Mouse (Mus musculus): ENCODE measurements around the gene Hormad2. TPM values are rescaled to one million over a fixed set of nuclear protein-coding genes. Genes with fewer than 3 reads are reported as not detected.
A peak's percentile ranks its signal among the peaks of the same experiment; 100 is the strongest.

The Hormad2 gene
- total and polyA plus RNA-seq, 3 experiments = not detected

- no peak for TF ChIP-seq IRF4 (IDR thresholded peaks at IDR 0.05; ENCODE audit: low read depth, low read length)
- TF ChIP-seq MAX (IDR thresholded peaks at IDR 0.05; ENCODE audit: low read length) = no peak
- no peak for TF ChIP-seq ZC3H11A (IDR thresholded peaks at IDR 0.05; ENCODE audit: low read depth, low read length)
- TF ChIP-seq USF1 (IDR thresholded peaks at IDR 0.05; ENCODE audit: low read depth, low read length) = no peak
- TF ChIP-seq MEF2A (IDR thresholded peaks at IDR 0.05; ENCODE audit: borderline replicate concordance, low read depth, low read length) = no peak
- no peak for TF ChIP-seq PAX5 (IDR thresholded peaks at IDR 0.05; ENCODE audit: low read length)
- TF ChIP-seq EP300 (IDR thresholded peaks at IDR 0.05; ENCODE audit: low read length) = peak; percentile 35; the same call in 1 of the 2 replicates
- TF ChIP-seq MYC (IDR thresholded peaks at IDR 0.05; ENCODE audit: low read depth, low read length) = no peak
- peak; percentile 33; the same call in 1 of the 2 replicates for TF ChIP-seq MAZ (IDR thresholded peaks at IDR 0.05; ENCODE audit: low read depth, low read length)
- no peak for TF ChIP-seq CHD1 (IDR thresholded peaks at IDR 0.05; ENCODE audit: low read depth, low read length)
- no peak for TF ChIP-seq SIN3A (IDR thresholded peaks at IDR 0.05; ENCODE audit: low read length)
- TF ChIP-seq HCFC1 (IDR thresholded peaks at IDR 0.05; ENCODE audit: low read depth, low read length) = no peak
- TF ChIP-seq CTCF (conservative IDR thresholded peaks at IDR 0.05 in 1 of 2, IDR thresholded peaks at IDR 0.05 in 1 of 2; ENCODE audit: low read depth in 2 of 2, low read length in 2 of 2) = no peak
- TF ChIP-seq NRF1 (IDR thresholded peaks at IDR 0.05; ENCODE audit: low read depth, low read length) = no peak
- no peak for TF ChIP-seq NELFE (IDR thresholded peaks at IDR 0.05; ENCODE audit: low read depth, low read length)
- no peak for TF ChIP-seq POLR2AphosphoS2 (IDR thresholded peaks at IDR 0.05; ENCODE audit: low read depth, low read length)
- no peak for TF ChIP-seq ELF1 (IDR thresholded peaks at IDR 0.05; ENCODE audit: low read depth, low read length)
Measured at GRCm38 (mm10) chr11:4296610-4297275, 144.2 kb downstream of the Hormad2 start (continued).

Other genes with a start within 250 kb of the Hormad2 start
- gene Castor1, start 222.9 kb downstream of the Hormad2 start, total RNA-seq (2012; rRNA removed) = 4.7 and 5.8 TPM in 2 replicates
- gene Castor1, start 222.9 kb downstream of the Hormad2 start, total RNA-seq (2014; rRNA removed) = 13.0 TPM in 2 replicates
- 18.2 and 23.7 TPM in 2 replicates for gene Castor1, start 222.9 kb downstream of the Hormad2 start, polyA plus RNA-seq (2012; ENCODE audit: insufficient read length, low read depth)
- gene Osm, start 204.7 kb downstream of the Hormad2 start, total RNA-seq (2012; rRNA removed) = 11.0 and 12.8 TPM in 2 replicates
- gene Osm, start 204.7 kb downstream of the Hormad2 start, total RNA-seq (2014; rRNA removed) = 11.8 and 15.1 TPM in 2 replicates
- 10.4 and 12.5 TPM in 2 replicates for gene Osm, start 204.7 kb downstream of the Hormad2 start, polyA plus RNA-seq (2012; ENCODE audit: insufficient read length, low read depth)
- 0.42 and 1.8 TPM in 2 replicates for gene Lif, start 183.5 kb downstream of the Hormad2 start, total RNA-seq (2012; rRNA removed)
- 0.05 and 0.15 TPM in 2 replicates for gene Lif, start 183.5 kb downstream of the Hormad2 start, total RNA-seq (2014; rRNA removed)
- gene Lif, start 183.5 kb downstream of the Hormad2 start, polyA plus RNA-seq (2012; ENCODE audit: insufficient read length, low read depth) = 0.07 and 0.17 TPM in 2 replicates
- gene Mtmr3, start 153.8 kb upstream of the Hormad2 start, total RNA-seq (2012; rRNA removed) = 46.3 and 53.8 TPM in 2 replicates
- gene Mtmr3, start 153.8 kb upstream of the Hormad2 start, total RNA-seq (2014; rRNA removed) = 31.7 and 32.6 TPM in 2 replicates
- 30.3 and 32.5 TPM in 2 replicates for gene Mtmr3, start 153.8 kb upstream of the Hormad2 start, polyA plus RNA-seq (2012; ENCODE audit: insufficient read length, low read depth)
- not detected in 2 replicates for gene Gm11032, start 179.0 kb upstream of the Hormad2 start, total RNA-seq (2012; rRNA removed)
- not detected in 2 replicates for gene Gm11032, start 179.0 kb upstream of the Hormad2 start, total RNA-seq (2014; rRNA removed)
- not detected in 2 replicates for gene Gm11032, start 179.0 kb upstream of the Hormad2 start, polyA plus RNA-seq (2012; ENCODE audit: insufficient read length, low read depth)
- 34.6 and 37.2 TPM in 2 replicates for gene Ascc2, start 196.6 kb upstream of the Hormad2 start, total RNA-seq (2012; rRNA removed)
- 25.1 and 26.0 TPM in 2 replicates for gene Ascc2, start 196.6 kb upstream of the Hormad2 start, total RNA-seq (2014; rRNA removed)
- 50.4 and 52.9 TPM in 2 replicates for gene Ascc2, start 196.6 kb upstream of the Hormad2 start, polyA plus RNA-seq (2012; ENCODE audit: insufficient read length, low read depth)

Data from CH12.LX (cell line).